Mouse (Mus musculus) CH12.LX (cell line): ENCODE data around the gene Timm10. TPM values are rescaled to one million over a fixed set of nuclear protein-coding genes. Genes with fewer than 3 reads are reported as not detected.

Source experiments
- DNase-seq: peaks from one replicate; pipeline ENCODE4 v3.0.0-alpha.2; 2013; ENCODE audit errors: extremely low read depth
- H3K27ac ChIP-seq: 2 replicates; pipeline ENCODE4 v1.5.1; 2012; ENCODE audit warnings: low read depth, mild to moderate bottlenecking, control low read depth, moderate library complexity; ENCODE audit not compliant: insufficient read depth
- H3K27me3 ChIP-seq: replicated peaks from 2 replicates; pipeline ENCODE3; 2012; ENCODE audit warnings: inconsistent platforms
- H3K36me3 ChIP-seq, 2 experiments: replicated peaks in 1 of 2; 2 replicates each; pipeline versions ENCODE3 to v1.6.1; 2012; ENCODE audit warnings: inconsistent platforms in 1 of 2, low read length in 1 of 2, mild to moderate bottlenecking in 1 of 2, mixed read lengths in 1 of 2, moderate library complexity in 1 of 2; ENCODE audit not compliant: control insufficient read depth in 1 of 2, insufficient read depth in 1 of 2
- H3K4me1 ChIP-seq, 2 experiments: 2 replicates each; pipeline ENCODE4 v1.6.1; 2012; ENCODE audit warnings: inconsistent platforms in 1 of 2, moderate library complexity in 1 of 2; ENCODE audit not compliant: insufficient read depth in 2 of 2, control insufficient read depth in 1 of 2
- H3K4me2 ChIP-seq: 2 replicates; pipeline ENCODE4 v1.6.1; 2012; ENCODE audit warnings: low read depth, mild to moderate bottlenecking, control low read depth; ENCODE audit not compliant: poor library complexity, insufficient read depth, severe bottlenecking
- H3K4me3 ChIP-seq, 3 experiments: fragments of 150-350 bp in 1 of 3; sonication (generic) in 1 of 3; replicated peaks in 1 of 3; 2 replicates each; pipeline versions ENCODE3 to v1.5.1; 2011 to 2012; ENCODE audit warnings: low read depth in 2 of 3, low read length in 2 of 3, mild to moderate bottlenecking in 2 of 3, moderate library complexity in 2 of 3, control low read depth in 1 of 3, improper control_type of control experiment in 1 of 3, inconsistent platforms in 1 of 3, mixed read lengths in 1 of 3; ENCODE audit not compliant: poor library complexity in 1 of 3
- H3K79me2 ChIP-seq: replicated peaks from 2 replicates; pipeline ENCODE4 v1.6.1; 2012; ENCODE audit warnings: mild to moderate bottlenecking, moderate library complexity; ENCODE audit not compliant: control insufficient read depth, poor library complexity, insufficient read depth, severe bottlenecking; ENCODE audit errors: extremely low read depth
- H3K9ac ChIP-seq: 2 replicates; pipeline ENCODE4 v1.6.1; 2012; ENCODE audit warnings: low read depth, mild to moderate bottlenecking, control low read depth, moderate library complexity; ENCODE audit not compliant: insufficient read depth
- H3K9me3 ChIP-seq: replicated peaks from 2 replicates; pipeline ENCODE3; 2012; ENCODE audit warnings: low read length, inconsistent platforms, mixed read lengths
- CTCF ChIP-seq, 2 experiments: IDR thresholded peaks in 1 of 2; conservative IDR thresholded peaks in 1 of 2; 2 replicates each; pipeline ENCODE4 v1.5.1; 2011 to 2012; ENCODE audit warnings: low read depth in 2 of 2, low read length in 2 of 2, improper control_type of control experiment in 1 of 2, inconsistent platforms in 1 of 2, mild to moderate bottlenecking in 1 of 2, moderate library complexity in 1 of 2
- HCFC1 ChIP-seq: IDR thresholded peaks from 2 replicates; pipeline ENCODE4 v1.6.1; 2012; ENCODE audit warnings: low read depth, mild to moderate bottlenecking, inconsistent platforms, low read length, improper control_type of control experiment
- JUN ChIP-seq: IDR thresholded peaks from 2 replicates; pipeline ENCODE4 v1.6.1; 2011; ENCODE audit warnings: low read depth, mild to moderate bottlenecking, low read length, improper control_type of control experiment, moderate library complexity; ENCODE audit not compliant: insufficient read depth
- JUND ChIP-seq: conservative IDR thresholded peaks from 2 replicates; pipeline ENCODE4 v1.6.1; 2011; ENCODE audit warnings: low read depth, low read length, improper control_type of control experiment
- MEF2A ChIP-seq: IDR thresholded peaks from 2 replicates; pipeline ENCODE4 v1.6.1; 2014; ENCODE audit warnings: low read depth, mild to moderate bottlenecking, inconsistent platforms, low read length, improper control_type of control experiment, borderline replicate concordance
- NRF1 ChIP-seq: IDR thresholded peaks from 2 replicates; pipeline ENCODE4 v1.6.1; 2014; ENCODE audit warnings: low read depth, mild to moderate bottlenecking, inconsistent platforms, low read length, improper control_type of control experiment, moderate library complexity
- PAX5 ChIP-seq: IDR thresholded peaks from 2 replicates; pipeline ENCODE4 v1.6.1; 2012; ENCODE audit warnings: low read length, inconsistent platforms, mixed read lengths
- POLR2AphosphoS2 ChIP-seq: IDR thresholded peaks from 2 replicates; pipeline ENCODE4 v1.6.1; 2011; ENCODE audit warnings: low read depth, low read length, improper control_type of control experiment
- RAD21 ChIP-seq: IDR thresholded peaks from 2 replicates; pipeline ENCODE4 v1.6.1; 2011; ENCODE audit warnings: low read depth, mild to moderate bottlenecking, low read length, improper control_type of control experiment, moderate library complexity
- SMC3 ChIP-seq: IDR thresholded peaks from 2 replicates; pipeline ENCODE4 v1.6.1; 2011; ENCODE audit warnings: low read depth, low read length, improper control_type of control experiment
- UBTF ChIP-seq: IDR thresholded peaks from 2 replicates; pipeline ENCODE4 v1.6.1; 2012; ENCODE audit warnings: low read depth, mild to moderate bottlenecking, inconsistent platforms, low read length, improper control_type of control experiment, moderate library complexity
- ZNF384 ChIP-seq: IDR thresholded peaks from 2 replicates; pipeline ENCODE4 v1.6.1; 2012; ENCODE audit warnings: low read depth, low read length, improper control_type of control experiment, inconsistent platforms
- dilution Hi-C: fragments of 300-500 bp; cut with MboI; formaldehyde crosslinking; loops from 2 replicates; pipeline ENCODE4 v1.14.3; 2020; ENCODE audit warnings: low sequenced_read_pairs; ENCODE audit not compliant: extremely low pct_unique_long_range_greater_than_20kb, extremely low pct_ligation_motif_present
- in situ Hi-C: fragments of 300-500 bp; cut with MboI; formaldehyde crosslinking; loops from 3 replicates; pipeline ENCODE4 v1.14.3; 2019; ENCODE audit warnings: low sequenced_read_pairs, low pct_ligation_motif_present, low pct_unique_long_range_greater_than_20kb, mixed read lengths
- polyA plus RNA-seq: library from polyadenylated mRNA; unstranded; fragments of >175 nt; gene quantifications from 2 replicates; pipeline ENCODE4 v1.2.1, GENCODE M21; 2012; ENCODE audit warnings: low read depth; ENCODE audit not compliant: insufficient read length
- total RNA-seq, 2 experiments: library from RNA; depleted of rRNA; stranded (reverse); fragments of 300-350 nt in 1 of 2; fragments of >200 nt in 1 of 2; gene quantifications; 2 replicates each; pipeline ENCODE4 v1.2.3; 2012 to 2014

Timm10 gene
- total and polyA plus RNA-seq, 3 experiments = 77.7 to 115 (median 81.2) TPM

DNA sequence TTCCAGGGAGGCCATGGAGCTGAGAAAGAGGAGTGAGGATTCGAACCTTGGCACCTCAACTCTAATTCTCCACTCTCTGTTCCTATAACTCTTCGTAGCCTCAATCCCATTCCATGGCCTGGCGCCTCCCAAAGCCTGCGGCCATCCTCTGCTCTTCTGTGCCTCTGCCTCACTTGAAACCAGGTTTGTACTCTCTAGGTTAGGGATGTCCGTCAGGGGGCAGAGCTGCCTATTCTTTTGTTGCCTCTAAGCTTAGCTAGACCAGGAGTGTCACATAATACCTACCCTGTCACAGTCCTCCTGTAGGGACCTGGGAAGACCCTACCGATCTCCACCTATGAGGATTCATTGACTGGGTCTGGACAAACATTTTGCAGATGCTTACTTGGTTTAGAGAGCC lies 14.1 kb upstream of the Timm10 start:
- peaks cover 0 to 9% of the 10 kb centered on the region in 2 experiments; a peak in 2 of 4 replicates for H3K4me1 ChIP-seq
- H3K36me3 ChIP-seq = peaks cover 0 to 2% of the 10 kb centered on the region in 2 experiments
- no peak for TF ChIP-seq CTCF (conservative IDR thresholded peaks at IDR 0.05 in 1 of 2, IDR thresholded peaks at IDR 0.05 in 1 of 2; ENCODE audit: low read depth in 2 of 2, low read length in 2 of 2)
- TF ChIP-seq HCFC1 = no peak
- TF ChIP-seq NRF1 = no peak
- TF ChIP-seq RAD21 = no peak
- TF ChIP-seq, all 38 proteins: peak for 0
- dilution Hi-C loops = no loop called here
- peaks cover 3% of the 10 kb centered on the region for H3K27me3 ChIP-seq
- no peak overlapping the region for H3K9ac ChIP-seq
- no peaks in the 10 kb centered on the region for H3K9me3 ChIP-seq
- in situ Hi-C loops = no loop called here
- H3K4me2 ChIP-seq = no peak overlapping the region
- H3K79me2 ChIP-seq = no peaks in the 10 kb centered on the region
- H3K27ac ChIP-seq = no peak overlapping the region
- DNase-seq = no peak
- H3K4me3 ChIP-seq = no peak overlapping the region

DNA sequence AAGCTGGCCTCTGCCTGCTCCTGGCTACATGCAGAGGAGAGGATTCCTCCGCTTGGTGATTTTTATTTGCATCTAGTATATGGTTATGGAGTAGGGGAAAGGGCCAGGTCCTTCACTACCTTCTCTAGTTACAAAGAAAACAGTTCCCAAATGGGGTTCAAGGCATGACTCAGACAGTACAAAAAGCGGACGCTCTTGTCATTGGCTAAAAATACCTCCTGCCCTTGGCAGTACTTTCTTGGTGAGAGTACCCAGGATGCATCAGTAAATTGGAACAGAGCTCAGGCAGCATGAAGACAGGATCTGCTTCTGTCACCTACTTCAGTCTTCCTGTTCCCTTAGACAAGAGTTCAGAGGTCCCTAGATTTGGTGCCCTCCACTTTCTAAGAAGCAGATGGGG lies 6.9 kb upstream of the Timm10 start:
- Histone ChIP-seq H3K27ac (no peak overlapping the region), H3K4me2 (0 out of 2 replicates have a peak overlapping the region, but pooled peaks have one; percentile 4), H3K36me3 (no peaks in the 10 kb centered on the region), H3K9ac (no peak overlapping the region), H3K9me3 (no peaks in the 10 kb centered on the region), H3K4me3 (no peak overlapping the region), H3K79me2 (no peaks in the 10 kb centered on the region), H3K4me1 (peaks cover 11 to 23% of the 10 kb centered on the region in 2 experiments), H3K27me3 (peaks cover 35% of the 10 kb centered on the region)
- dilution Hi-C loops = no loop called here
- in situ Hi-C loops = loop anchor here (10.0 kb wide), 1 partner anchor 205 kb away; no protein-coding TSS in a partner anchor
- DNase-seq = no peak
- TF ChIP-seq MEF2A (peak; percentile 89), PAX5 (no peak)

DNA sequence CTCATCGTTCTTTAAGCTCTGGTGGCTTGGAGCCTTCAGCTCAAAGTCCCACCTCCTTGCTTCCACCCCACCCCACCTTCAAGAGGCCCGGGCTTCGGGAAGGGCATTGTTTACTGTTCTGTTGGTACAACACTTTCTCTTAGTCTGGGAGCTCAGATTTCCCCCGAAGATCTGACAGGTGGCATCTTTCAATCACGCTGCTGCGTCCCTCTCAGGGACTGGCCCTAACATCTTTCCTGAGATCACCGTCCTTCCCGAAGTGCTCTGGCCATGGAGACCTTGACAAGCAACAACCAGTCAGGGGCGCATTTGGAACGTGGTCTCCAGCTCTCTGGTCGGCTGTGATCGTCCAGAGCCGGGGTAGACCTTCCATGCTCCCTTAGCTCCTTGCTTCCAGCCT lies 4.2 kb upstream of the Timm10 start, which contains the start of gene Smtnl1:
Gene Smtnl1 (minus strand): TSS at position 101 of the 400 bp plus-strand sequence.
- TF ChIP-seq JUN = no peak
- TF ChIP-seq ZNF384 = no peak
- no peak for TF ChIP-seq SMC3
- TF ChIP-seq POLR2AphosphoS2 = no peak
- TF ChIP-seq JUND = no peak
- no peak for TF ChIP-seq CTCF (conservative IDR thresholded peaks at IDR 0.05 in 1 of 2, IDR thresholded peaks at IDR 0.05 in 1 of 2; ENCODE audit: low read depth in 2 of 2, low read length in 2 of 2)
- no peak for TF ChIP-seq NRF1
- TF ChIP-seq UBTF = no peak
- no peak for DNase-seq
- peaks cover 14% of the 10 kb centered on the region in 2 experiments for H3K4me1 ChIP-seq
- H3K4me2 ChIP-seq = peak within 1 kb of the TSS; percentile 22
- no peak within 1 kb of the TSS for H3K27ac ChIP-seq
- H3K9ac ChIP-seq = peak within 1 kb of the TSS; percentile 32; the same call in 1 of the 2 replicates
- peak within 1 kb of the TSS in 1 of 3 experiments; percentile 9 for H3K4me3 ChIP-seq
- dilution Hi-C loops = no loop called here
- in situ Hi-C loops = loop anchor here (10.0 kb wide), 1 partner anchor 202 kb away; no protein-coding TSS in a partner anchor
- no peaks in the 10 kb centered on the region for H3K36me3 ChIP-seq
- H3K27me3 ChIP-seq = peaks cover 38% of the 10 kb centered on the region
- H3K79me2 ChIP-seq = peaks cover 5% of the 10 kb centered on the region
- H3K9me3 ChIP-seq = no peaks in the 10 kb centered on the region
